Mouse (Mus musculus) hindbrain, embryonic 12.5 days (tissue): ENCODE data around the gene Gpatch8. TPM values are rescaled to one million over a fixed set of nuclear protein-coding genes. Genes with fewer than 3 reads are reported as not detected.

ENCODE experiments used
- ATAC-seq: fragments of 200-750 bp; cut with Nextera tagmentation; 2 replicates; pipeline ENCODE4 v1.8.0; 2017; ENCODE audit warnings: moderate TSS enrichment; ENCODE audit not compliant: low FRiP score
- H3K27ac ChIP-seq: fragments of 300-500 bp; sonication (generic); 2 replicates; pipeline ENCODE4 v1.5.1; 2016; ENCODE audit warnings: mild to moderate bottlenecking
- H3K27me3 ChIP-seq: fragments of 300-500 bp; sonication (generic); 2 replicates; pipeline ENCODE4 v1.6.1; 2016; ENCODE audit warnings: mild to moderate bottlenecking
- H3K36me3 ChIP-seq: fragments of 300-500 bp; sonication (generic); 2 replicates; pipeline ENCODE4 v1.6.1; 2016; ENCODE audit warnings: mild to moderate bottlenecking
- H3K4me1 ChIP-seq: fragments of 300-500 bp; sonication (generic); 2 replicates; pipeline ENCODE4 v1.6.1; 2016
- H3K4me2 ChIP-seq: fragments of 300-500 bp; sonication (generic); replicated peaks from 2 replicates; pipeline ENCODE4 v1.6.1; 2016; ENCODE audit warnings: mild to moderate bottlenecking
- H3K4me3 ChIP-seq: fragments of 300-500 bp; sonication (generic); 2 replicates; pipeline ENCODE4 v1.5.1; 2016; ENCODE audit warnings: mild to moderate bottlenecking
- H3K9ac ChIP-seq: fragments of 300-500 bp; sonication (generic); 2 replicates; pipeline ENCODE4 v1.6.1; 2016; ENCODE audit warnings: mild to moderate bottlenecking, moderate library complexity
- H3K9me3 ChIP-seq: fragments of 300-500 bp; sonication (generic); replicated peaks from 2 replicates; pipeline ENCODE4 v1.6.1; 2016; ENCODE audit warnings: mild to moderate bottlenecking
- WGBS: fragments of 180-500 bp; shearing (Covaris S2); methylation state at CpG from one replicate; pipeline ENCODE4 v1.1.7; 2016; 5-methylcytosine and 5-hydroxymethylcytosine counted together
- polyA plus RNA-seq: library from polyadenylated mRNA; unstranded; fragments of >200 nt; fragmentation: Nextera tagmentation; extraction: Ambion mirVana; gene quantifications from 2 replicates; pipeline ENCODE4 v1.2.1, GENCODE M21; 2016

Gpatch8 gene
- polyA plus RNA-seq, 1 experiment from 2014 or later: 74.6 TPM

GRCm38 (mm10) chr11:102536210-102536609 is 20.0 kb downstream of the Gpatch8 start:
- peaks cover 3% of the 10 kb centered on the region; the same call in 1 of the 2 replicates for H3K36me3 ChIP-seq
- no peaks in the 10 kb centered on the region for H3K9me3 ChIP-seq
- no peak for ATAC-seq
- no peak overlapping the region for H3K9ac ChIP-seq
- no peak overlapping the region for H3K4me2 ChIP-seq
- no peak overlapping the region for H3K4me3 ChIP-seq
- whole genome bisulfite sequencing: 68% methylated on average over 3 of the region's 3 CpGs
- no peaks in the 10 kb centered on the region; the same call in 1 of the 2 replicates for H3K4me1 ChIP-seq
- H3K27me3 ChIP-seq: no peaks in the 10 kb centered on the region
- H3K27ac ChIP-seq: no peak overlapping the region

- Histone ChIP-seq H3K9ac (no peak overlapping the region), H3K9me3 (no peaks in the 10 kb centered on the region), H3K27ac (no peak overlapping the region), H3K4me1 (no peaks in the 10 kb centered on the region), H3K36me3 (peaks cover 3% of the 10 kb centered on the region; the same call in 1 of the 2 replicates), H3K4me3 (no peak overlapping the region), H3K27me3 (no peaks in the 10 kb centered on the region), H3K4me2 (no peak overlapping the region)
- WGBS: 94% methylated on average over 2 of the region's 2 CpGs
- ATAC-seq: no peak
Observed at GRCm38 (mm10) chr11:102534078-102534477, 22.1 kb downstream of the Gpatch8 start.

DNA sequence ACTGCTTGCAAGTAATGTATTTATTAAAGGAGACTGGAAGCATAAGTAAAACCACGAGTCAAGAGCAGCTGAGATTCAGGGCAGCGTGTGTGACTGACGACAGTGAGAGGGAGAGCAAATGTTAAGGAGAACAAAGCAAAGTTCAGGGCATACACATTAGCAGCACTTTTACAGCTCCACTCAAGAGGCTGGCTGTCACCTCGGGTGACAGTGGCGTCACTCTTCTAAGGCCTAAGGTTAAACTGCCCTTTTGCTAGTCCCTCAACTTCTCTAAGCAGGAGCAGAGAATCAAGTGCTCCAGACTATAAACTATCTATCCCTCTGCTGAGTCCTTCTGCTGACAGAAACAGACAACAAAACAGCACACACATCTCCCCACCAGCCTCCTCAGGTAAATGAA is 24.8 kb downstream of the Gpatch8 start:
- ATAC-seq: no peak
- no peak overlapping the region for H3K27ac ChIP-seq
- 60% methylated on average over 5 of the region's 5 CpGs for WGBS

DNA sequence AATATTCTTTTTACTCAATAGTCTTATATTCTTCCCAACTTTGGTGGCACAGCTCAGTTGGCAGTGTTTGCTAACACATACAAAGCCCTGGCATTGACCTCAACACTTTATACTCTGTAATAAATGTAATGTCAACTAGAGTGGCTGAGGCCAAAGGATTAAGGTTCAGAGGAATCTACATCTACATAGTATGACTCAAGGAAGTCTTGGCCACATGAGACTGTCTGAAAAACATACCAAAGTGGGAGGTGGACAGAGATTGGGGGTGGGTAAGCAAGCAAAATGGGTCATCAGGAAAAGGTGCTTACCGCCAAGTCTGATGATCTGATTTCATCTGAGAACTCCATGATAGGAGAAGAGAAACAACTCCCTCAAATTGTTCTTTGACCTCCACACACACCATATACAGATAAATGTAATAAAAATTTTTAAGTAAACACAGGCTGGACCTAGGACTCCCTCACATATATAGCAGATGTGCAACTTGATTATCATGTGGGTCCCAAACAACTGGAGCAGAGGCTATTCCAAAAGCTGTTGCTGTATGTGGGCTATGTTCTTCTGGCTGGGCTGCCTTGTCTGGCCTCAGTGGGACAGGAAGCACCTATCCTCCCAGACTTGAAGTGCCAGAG is 41.3 kb downstream of the Gpatch8 start:
- no peak overlapping the region for H3K9ac ChIP-seq
- H3K27me3 ChIP-seq: no peaks in the 10 kb centered on the region
- H3K27ac ChIP-seq: no peak overlapping the region
- H3K4me3 ChIP-seq: no peak overlapping the region
- H3K36me3 ChIP-seq: peaks cover 16% of the 10 kb centered on the region
- no peak overlapping the region for H3K4me2 ChIP-seq
- H3K4me1 ChIP-seq: no peaks in the 10 kb centered on the region
- H3K9me3 ChIP-seq: no peaks in the 10 kb centered on the region
- 100% methylated on average over 1 of the region's 1 CpGs for WGBS
- no peak for ATAC-seq

More for the DNA sequence above, 24.8 kb downstream of the Gpatch8 start:
- H3K9ac ChIP-seq: no peak overlapping the region
- H3K27me3 ChIP-seq: no peaks in the 10 kb centered on the region
- no peak overlapping the region for H3K4me3 ChIP-seq
- no peaks in the 10 kb centered on the region for H3K9me3 ChIP-seq
- H3K4me2 ChIP-seq: no peak overlapping the region
- H3K36me3 ChIP-seq: peaks cover 9% of the 10 kb centered on the region; the same call in 1 of the 2 replicates
- H3K4me1 ChIP-seq: no peaks in the 10 kb centered on the region

GRCm38 (mm10) chr11:102510226-102510625 is 46.0 kb downstream of the Gpatch8 start:
- Histone ChIP-seq H3K4me3 (no peak overlapping the region), H3K36me3 (peaks cover 13% of the 10 kb centered on the region), H3K4me1 (no peaks in the 10 kb centered on the region), H3K27me3 (no peaks in the 10 kb centered on the region), H3K4me2 (no peak overlapping the region), H3K27ac (no peak overlapping the region), H3K9ac (no peak overlapping the region), H3K9me3 (no peaks in the 10 kb centered on the region)
- ATAC-seq: no peak
- 72% methylated on average over 6 of the region's 6 CpGs for WGBS

DNA sequence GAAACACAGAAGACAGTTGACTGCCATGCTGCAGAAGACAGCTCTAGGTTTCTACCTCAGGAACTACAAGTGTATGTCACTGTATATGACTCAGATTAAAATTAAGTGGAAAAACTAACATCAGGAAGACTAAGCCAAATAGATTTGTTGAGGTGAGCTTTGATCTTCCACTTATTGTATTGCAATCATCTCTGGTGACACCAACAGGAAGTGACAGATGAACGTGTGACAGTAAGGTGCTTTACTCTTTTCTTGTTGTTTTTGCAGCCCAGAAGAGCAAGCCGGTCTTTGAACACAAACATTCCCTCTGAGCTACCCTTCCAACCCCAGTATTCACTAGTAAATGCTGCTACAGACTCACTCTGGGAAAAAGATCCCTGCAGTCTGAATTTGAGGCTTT is 59.5 kb downstream of the Gpatch8 start:
- Histone ChIP-seq H3K9me3 (no peaks in the 10 kb centered on the region), H3K9ac (no peak overlapping the region), H3K4me1 (no peaks in the 10 kb centered on the region), H3K27ac (no peak overlapping the region), H3K4me2 (no peak overlapping the region), H3K27me3 (no peaks in the 10 kb centered on the region), H3K36me3 (peaks cover 61% of the 10 kb centered on the region), H3K4me3 (no peak overlapping the region)
- ATAC-seq: no peak
- 81% methylated on average over 2 of the region's 2 CpGs for WGBS

- Histone ChIP-seq H3K27me3 (no peaks in the 10 kb centered on the region), H3K27ac (no peak overlapping the region), H3K36me3 (peaks cover 60% of the 10 kb centered on the region), H3K4me2 (no peak overlapping the region), H3K4me3 (no peak overlapping the region), H3K9me3 (no peaks in the 10 kb centered on the region), H3K4me1 (no peaks in the 10 kb centered on the region), H3K9ac (no peak overlapping the region)
- 87% methylated on average over 2 of the region's 2 CpGs for WGBS
- no peak for ATAC-seq
Observed at GRCm38 (mm10) chr11:102496206-102496605, 60.0 kb downstream of the Gpatch8 start.

GRCm38 (mm10) chr11:102495742-102496141 is 60.5 kb downstream of the Gpatch8 start:
- WGBS: 96% methylated on average over 5 of the region's 5 CpGs

GRCm38 (mm10) chr11:102495114-102495513 is 61.1 kb downstream of the Gpatch8 start:
- 98% methylated on average over 6 of the region's 6 CpGs for WGBS
- H3K36me3 ChIP-seq: peaks cover 53% of the 10 kb centered on the region

More at GRCm38 (mm10) chr11:102495742-102496141, 60.5 kb downstream of the Gpatch8 start:
- ATAC-seq: no peak
- Histone ChIP-seq H3K9ac (no peak overlapping the region), H3K9me3 (no peaks in the 10 kb centered on the region), H3K27me3 (no peaks in the 10 kb centered on the region), H3K36me3 (peaks cover 58% of the 10 kb centered on the region), H3K27ac (no peak overlapping the region), H3K4me3 (no peak overlapping the region), H3K4me1 (no peaks in the 10 kb centered on the region), H3K4me2 (no peak overlapping the region)

GRCm38 (mm10) chr11:102494063-102494650 is 62.0 kb downstream of the Gpatch8 start:
- WGBS: 92% methylated on average over 7 of the region's 7 CpGs
- Histone ChIP-seq H3K27ac (no peak overlapping the region), H3K9ac (no peak overlapping the region), H3K4me3 (no peak overlapping the region), H3K36me3 (peaks cover 45% of the 10 kb centered on the region), H3K4me2 (no peak overlapping the region), H3K4me1 (no peaks in the 10 kb centered on the region), H3K27me3 (no peaks in the 10 kb centered on the region), H3K9me3 (no peaks in the 10 kb centered on the region)
- no peak for ATAC-seq

More at GRCm38 (mm10) chr11:102495114-102495513, 61.1 kb downstream of the Gpatch8 start:
- no peak for ATAC-seq
- H3K27ac ChIP-seq: no peak overlapping the region
- no peaks in the 10 kb centered on the region for H3K4me1 ChIP-seq
- H3K9ac ChIP-seq: no peak overlapping the region
- no peaks in the 10 kb centered on the region for H3K9me3 ChIP-seq
- H3K4me2 ChIP-seq: no peak overlapping the region
- H3K27me3 ChIP-seq: no peaks in the 10 kb centered on the region
- H3K4me3 ChIP-seq: no peak overlapping the region

- no peak for ATAC-seq
- H3K4me1 ChIP-seq: no peaks in the 10 kb centered on the region
- H3K9ac ChIP-seq: no peak overlapping the region
- H3K27ac ChIP-seq: no peak overlapping the region
- H3K27me3 ChIP-seq: no peaks in the 10 kb centered on the region
- 95% methylated on average over 2 of the region's 2 CpGs for WGBS
- no peak overlapping the region for H3K4me3 ChIP-seq
- H3K9me3 ChIP-seq: no peaks in the 10 kb centered on the region
- no peak overlapping the region for H3K4me2 ChIP-seq
- peaks cover 37% of the 10 kb centered on the region for H3K36me3 ChIP-seq
Observed at GRCm38 (mm10) chr11:102493241-102493640, 63.0 kb downstream of the Gpatch8 start.

- Histone ChIP-seq H3K9me3 (no peaks in the 10 kb centered on the region), H3K9ac (no peak overlapping the region), H3K27ac (no peak overlapping the region), H3K4me1 (no peaks in the 10 kb centered on the region), H3K4me2 (no peak overlapping the region), H3K27me3 (no peaks in the 10 kb centered on the region), H3K4me3 (no peak overlapping the region), H3K36me3 (peaks cover 37% of the 10 kb centered on the region)
- WGBS: 91% methylated on average over 2 of the region's 2 CpGs
- no peak for ATAC-seq
Observed at GRCm38 (mm10) chr11:102487901-102488300, 68.3 kb downstream of the Gpatch8 start.
